Mouse (Mus musculus) v-Abl transformed pro-B cells (cell line): ENCODE results near the gene Itprid2.

Experiments used
- in situ Hi-C, 2 experiments: fragments of 400-800 bp; cut with MboI; formaldehyde crosslinking; loops; one replicate each; pipeline ENCODE4 v1.15.1; 2025; ENCODE audit not compliant: unreplicated experiment in 2 of 2

The Itprid2 gene

GRCm38 (mm10) chr2:79695939-79696338, 60.8 kb downstream of the Itprid2 start:
- in situ Hi-C loops: no loop called here

- in situ Hi-C loops: no loop called here
Observed at GRCm38 (mm10) chr2:79696478-79697230, 61.5 kb downstream of the Itprid2 start.

GRCm38 (mm10) chr2:79698166-79698565, 63.0 kb downstream of the Itprid2 start:
- in situ Hi-C loops: no loop called here

GRCm38 (mm10) chr2:79704773-79705172, 69.6 kb downstream of the Itprid2 start:
- in situ Hi-C loops: no loop called here

- in situ Hi-C loops: no loop called here
Observed at GRCm38 (mm10) chr2:79707575-79707974, 72.4 kb downstream of the Itprid2 start, which contains the start of gene Ppp1r1c. TSS of gene Ppp1r1c (plus strand) at chr2:79707780.

GRCm38 (mm10) chr2:79713662-79714091, 78.5 kb downstream of the Itprid2 start:
- in situ Hi-C loops: no loop called here

GRCm38 (mm10) chr2:79714745-79715144, 79.6 kb downstream of the Itprid2 start:
- in situ Hi-C loops: no loop called here

GRCm38 (mm10) chr2:79715925-79716324, 80.8 kb downstream of the Itprid2 start:
- in situ Hi-C loops: no loop called here

GRCm38 (mm10) chr2:79717846-79718245, 82.7 kb downstream of the Itprid2 start:
- in situ Hi-C loops: no loop called here

GRCm38 (mm10) chr2:79722415-79722814, 87.3 kb downstream of the Itprid2 start:
- in situ Hi-C loops: no loop called here
